In genomic region chrX:85879198-85879977, GRCm38 (mm10) we compare ENCODE assay signal across 10 mouse cellular contexts. TPM values are rescaled to one million over a fixed set of nuclear protein-coding genes. Genes with fewer than 3 reads are reported as not detected.
DNase-seq lines count a peak whose midpoint lies in the region; ATAC-seq and TF ChIP-seq lines count a peak whose summit lies in the region.
"Had no signal": no experiment of that assay in that cellular context is flagged by ENCODE, and none has a peak within 500 bp of the region (broad histone marks: within the 10 kb centered on the region; RNA-seq: fewer than 3 reads in every experiment).

No protein-coding gene starts in this region.

- no peak for TF ChIP-seq POLR2A in brain, embryonic 14.5 days (IDR thresholded peaks at IDR 0.05; ENCODE audit: borderline replicate concordance, extremely low read depth, insufficient read depth, insufficient read length, poor library complexity, severe bottlenecking)

- H3K27ac ChIP-seq in kidney, embryonic 14.5 days (ENCODE audit: low read depth, low read length): no peak overlapping the region
- no peak overlapping the region for H3K27ac ChIP-seq in left cerebral cortex, adult 2 months
- H3K27ac ChIP-seq: embryonic facial prominence, embryonic 15.5 days; limb, embryonic 15.5 days had no signal

- H3K36me3 ChIP-seq in kidney, embryonic 14.5 days (ENCODE audit: control insufficient read depth, insufficient read depth, low read length): no peaks in the 10 kb centered on the region
- H3K36me3 ChIP-seq: embryonic facial prominence, embryonic 15.5 days; limb, embryonic 15.5 days had no signal

- TF ChIP-seq CTCF in brain, embryonic 14.5 days (IDR thresholded peaks at IDR 0.05; ENCODE audit: borderline replicate concordance, extremely low read depth, insufficient read depth, insufficient read length): peak; percentile 51; the same call in 1 of the 2 replicates
- TF ChIP-seq CTCF in left cerebral cortex, adult 2 months (IDR thresholded peaks at IDR 0.05): peak; percentile 64

- no peak overlapping the region for H3K4me2 ChIP-seq in kidney, embryonic 14.5 days (replicated peaks; ENCODE audit: low read depth, low read length)
- H3K4me2 ChIP-seq: embryonic facial prominence, embryonic 15.5 days; limb, embryonic 15.5 days had no signal

- DNase-seq in kidney, adult 18-20 months: peak; percentile 50
- peak; percentile 15 for DNase-seq in ES-CJ7 (ENCODE audit: low read depth, low spot score)
- peak; percentile 45 for DNase-seq in brain, embryonic 14.5 days (ENCODE audit: low read depth)
- DNase-seq in left cerebral cortex, adult 2 months (ENCODE audit: extremely low spot score in 1 of 2, low spot score in 2 of 2): peak; percentile 11 to 16
- DNase-seq in spleen, postnatal 14 days (ENCODE audit: low spot score in 2 of 2): no peak

- H3K9me3 ChIP-seq in kidney, embryonic 14.5 days (ENCODE audit: control insufficient read depth, low read length): no peaks in the 10 kb centered on the region
- H3K9me3 ChIP-seq: embryonic facial prominence, embryonic 15.5 days; limb, embryonic 15.5 days had no signal

- intact Hi-C loops in left cerebral cortex, adult 2 months (cut with DNase I): loop anchor here (1.0 to 5.0 kb wide), 3 partner anchors 102 to 202 kb away; partner anchors contain the start of gene Gk

- no peak overlapping the region for H3K4me3 ChIP-seq in kidney, embryonic 14.5 days (ENCODE audit: low read length)
- H3K4me3 ChIP-seq in left cerebral cortex, adult 2 months: no peak overlapping the region
- H3K4me3 ChIP-seq: embryonic facial prominence, embryonic 15.5 days; limb, embryonic 15.5 days had no signal

- no peaks in the 10 kb centered on the region for H3K4me1 ChIP-seq in kidney, embryonic 14.5 days (ENCODE audit: control insufficient read depth, insufficient read depth, low read length)
- H3K4me1 ChIP-seq: embryonic facial prominence, embryonic 15.5 days; limb, embryonic 15.5 days had no signal

- WGBS in kidney, embryonic 14.5 days: 67% methylated on average over 7 of the region's 7 CpGs

- no peaks in the 10 kb centered on the region for H3K27me3 ChIP-seq in kidney, embryonic 14.5 days (ENCODE audit: control insufficient read depth, insufficient read depth, low read length)
- H3K27me3 ChIP-seq: embryonic facial prominence, embryonic 15.5 days; limb, embryonic 15.5 days had no signal

- no peak for ATAC-seq in kidney, embryonic 14.5 days (ENCODE audit: low FRiP score, low TSS enrichment)
- ATAC-seq in granulocyte monocyte progenitor cell, adult 5-6 weeks (replicated peaks; ENCODE audit: poor library complexity, severe bottlenecking): peak; percentile 85
- peak; percentile 55; the same call in 1 of the 2 replicates for ATAC-seq in neutrophil, adult 5-6 weeks (ENCODE audit: extremely low read depth, insufficient number of reproducible peaks, low FRiP score, poor library complexity, severe bottlenecking)

- no peak overlapping the region for H3K9ac ChIP-seq in kidney, embryonic 14.5 days (ENCODE audit: low read depth, low read length)
- H3K9ac ChIP-seq: embryonic facial prominence, embryonic 15.5 days; limb, embryonic 15.5 days had no signal

RNA-seq across cellular contexts. Expression of gene 5430427O19Rik, which starts 9.2 kb away (rescaled TPM):
- 0.09 TPM in 2 replicates for polyA plus RNA-seq in kidney, embryonic 14.5 days (2014; fragmentation: Nextera tagmentation; extraction: Ambion mirVana)
- polyA plus RNA-seq in brain, embryonic 14.5 days (2012; rRNA removed): 0.01 and 0.03 TPM in 2 replicates
- total RNA-seq in granulocyte monocyte progenitor cell, adult 5-6 weeks (2014; fragmentation: Nextera tagmentation): 10.2 and 15.1 TPM in 2 replicates
- 15.1 and 17.1 TPM in 2 replicates for total RNA-seq in granulocyte monocyte progenitor cell, adult 5-6 weeks (2017)
- under 1 TPM; 0.18 to 0.35 TPM for total RNA-seq in left cerebral cortex, adult 2 months (2021)
- 44.2 and 53.4 TPM in 2 replicates for total RNA-seq in neutrophil, adult 5-6 weeks (2017)

Comparison
In these comparisons a context has a peak if more than half of its experiments do, and no peak if none do; other contexts are left out.
1. DNase-seq: peak in kidney, adult 18-20 months (single experiment), ES-CJ7 (single experiment), brain, embryonic 14.5 days (single experiment) and left cerebral cortex, adult 2 months (2 of 2); none in spleen, postnatal 14 days (0 of 2).
2. RNA of gene 5430427O19Rik, which starts 9.2 kb away (total RNA-seq): 44.2 to 53.4 TPM in neutrophil, adult 5-6 weeks and 10.2 to 17.1 TPM in granulocyte monocyte progenitor cell, adult 5-6 weeks; 0.18 to 0.35 TPM in left cerebral cortex, adult 2 months; every median in the first group is over 4 times any median in the second.